Mouse (Mus musculus) G1E (cell line): ENCODE data around the gene Bri3. TPM values are rescaled to one million over a fixed set of nuclear protein-coding genes. Genes with fewer than 3 reads are reported as not detected.
A peak's percentile ranks its signal among the peaks of the same experiment; 100 is the strongest.

Experiments used
- ATAC-seq: 2 replicates; pipeline ENCODE4 v1.8.0; 2016; ENCODE audit warnings: mild to moderate bottlenecking; ENCODE audit not compliant: insufficient number of reproducible peaks, poor library complexity, low FRiP score, severe bottlenecking; ENCODE audit errors: extremely low read depth
- DNase-seq: peaks from one replicate; pipeline ENCODE4 v3.0.0; 2012; ENCODE audit warnings: low spot score
- H3K27me3 ChIP-seq: 2 replicates; pipeline ENCODE4 v1.6.1; 2012; ENCODE audit warnings: mild to moderate bottlenecking, low read length, inconsistent platforms; ENCODE audit not compliant: insufficient read depth
- H3K36me3 ChIP-seq: replicated peaks from 2 replicates; pipeline ENCODE3; 2012; ENCODE audit warnings: mild to moderate bottlenecking, inconsistent platforms
- H3K4me1 ChIP-seq: 2 replicates; pipeline ENCODE4 v1.6.1; 2012; ENCODE audit warnings: low read depth, low read length, inconsistent platforms, mixed read lengths; ENCODE audit not compliant: insufficient read depth
- H3K4me3 ChIP-seq: 2 replicates; pipeline ENCODE4 v1.5.1; 2012; ENCODE audit warnings: low read depth, mild to moderate bottlenecking, inconsistent platforms, low read length, moderate library complexity, mixed read lengths
- H3K9me3 ChIP-seq: replicated peaks from 2 replicates; pipeline ENCODE4 v1.6.1; 2012; ENCODE audit warnings: inconsistent platforms
- CTCF ChIP-seq: IDR thresholded peaks from 2 replicates; pipeline ENCODE4 v1.5.1; 2012; ENCODE audit warnings: low read depth, low read length, inconsistent platforms, mixed read lengths
- GATA1 ChIP-seq: IDR thresholded peaks from 2 replicates; pipeline ENCODE4 v1.6.1; 2012; ENCODE audit warnings: borderline replicate concordance, low read length, inconsistent platforms, mixed read lengths
- GATA2 ChIP-seq: IDR thresholded peaks from 2 replicates; pipeline ENCODE4 v1.6.1; 2012; ENCODE audit warnings: low read depth, low read length, inconsistent platforms, borderline replicate concordance
- POLR2AphosphoS5 ChIP-seq: IDR thresholded peaks from 2 replicates; pipeline ENCODE4 v1.6.1; 2012; ENCODE audit warnings: low read depth, low read length, inconsistent platforms; ENCODE audit not compliant: insufficient replicate concordance
- TAL1 ChIP-seq: conservative IDR thresholded peaks from 2 replicates; pipeline ENCODE4 v1.6.1; 2012; ENCODE audit warnings: low read depth, low read length, inconsistent platforms, mixed read lengths
- polyA plus RNA-seq: library from polyadenylated mRNA; stranded (reverse); fragments of >175 nt; gene quantifications from 2 replicates; pipeline ENCODE4 v1.2.3, GENCODE M21; 2012
- total RNA-seq, 2 experiments: library from RNA; stranded (forward) in 1 of 2; stranded (reverse) in 1 of 2; fragments of 200-1000 nt in 1 of 2; fragments of >200 nt in 1 of 2; fragmentation: Nextera tagmentation in 1 of 2; gene quantifications; 2 replicates each; pipeline ENCODE4 v1.2.3; 2014 to 2017

Gene Bri3
- total and polyA plus RNA-seq, 3 experiments: 33.0 to 63.4 (median 58.1) TPM

- H3K4me3 ChIP-seq: no peak overlapping the region
- no peaks in the 10 kb centered on the region for H3K27me3 ChIP-seq
- peaks cover 41% of the 10 kb centered on the region for H3K36me3 ChIP-seq
- ATAC-seq: no peak
- no peaks in the 10 kb centered on the region for H3K9me3 ChIP-seq
- peaks cover 18% of the 10 kb centered on the region for H3K4me1 ChIP-seq
- TF ChIP-seq GATA2: no peak
- no peak for TF ChIP-seq CTCF
- no peak for TF ChIP-seq GATA1
- no peak for TF ChIP-seq POLR2AphosphoS5
- no peak for TF ChIP-seq TAL1
- no peak for DNase-seq
These were observed 26.9 kb downstream of the Bri3 start for GRCm38 (mm10) chr5:144271118-144271517.

- Histone ChIP-seq H3K4me3 (no peak overlapping the region), H3K4me1 (peaks cover 18% of the 10 kb centered on the region), H3K9me3 (no peaks in the 10 kb centered on the region), H3K36me3 (peaks cover 34% of the 10 kb centered on the region), H3K27me3 (no peaks in the 10 kb centered on the region)
- ATAC-seq (peak; percentile 61), DNase-seq (no peak)
- TF ChIP-seq GATA1 (no peak), TAL1 (no peak), GATA2 (no peak), CTCF (no peak), POLR2AphosphoS5 (no peak)
These were observed 27.5 kb downstream of the Bri3 start for GRCm38 (mm10) chr5:144271772-144272171.

GRCm38 (mm10) chr5:144274904-144275303, 30.7 kb downstream of the Bri3 start:
- Histone ChIP-seq H3K4me3 (no peak overlapping the region), H3K4me1 (peaks cover 25% of the 10 kb centered on the region), H3K36me3 (peaks cover 13% of the 10 kb centered on the region), H3K27me3 (no peaks in the 10 kb centered on the region), H3K9me3 (no peaks in the 10 kb centered on the region)
- no peak for ATAC-seq
- TF ChIP-seq TAL1 (no peak), POLR2AphosphoS5 (no peak), GATA2 (no peak), CTCF (no peak), GATA1 (no peak)
- DNase-seq: no peak

- Histone ChIP-seq H3K4me1 (peaks cover 9% of the 10 kb centered on the region), H3K27me3 (no peaks in the 10 kb centered on the region), H3K36me3 (peaks cover 10% of the 10 kb centered on the region), H3K4me3 (no peak overlapping the region), H3K9me3 (no peaks in the 10 kb centered on the region)
- ATAC-seq: peak; percentile 92
- no peak for TF ChIP-seq GATA2
- no peak for TF ChIP-seq CTCF
- no peak for TF ChIP-seq TAL1
- TF ChIP-seq GATA1: no peak
- TF ChIP-seq POLR2AphosphoS5: no peak
- peak; percentile 69 for DNase-seq
These were observed 32.8 kb downstream of the Bri3 start for GRCm38 (mm10) chr5:144276898-144277630.

- peaks cover 9% of the 10 kb centered on the region for H3K4me1 ChIP-seq
- TF ChIP-seq GATA2 (no peak), CTCF (no peak), POLR2AphosphoS5 (no peak), GATA1 (no peak), TAL1 (no peak)
- DNase-seq: no peak
- H3K27me3 ChIP-seq: 0 out of 2 replicates have a peak, but pooled peaks cover 4% of the 10 kb centered on the region
- H3K36me3 ChIP-seq: peaks cover 10% of the 10 kb centered on the region
- no peak for ATAC-seq
- H3K4me3 ChIP-seq: no peak overlapping the region
- no peaks in the 10 kb centered on the region for H3K9me3 ChIP-seq
These were observed 34.2 kb downstream of the Bri3 start for GRCm38 (mm10) chr5:144278374-144278960.

- Histone ChIP-seq H3K9me3 (no peaks in the 10 kb centered on the region), H3K4me1 (peaks cover 9% of the 10 kb centered on the region), H3K36me3 (peaks cover 10% of the 10 kb centered on the region), H3K27me3 (0 out of 2 replicates have a peak, but pooled peaks cover 4% of the 10 kb centered on the region), H3K4me3 (no peak overlapping the region)
- TF ChIP-seq TAL1 (no peak), CTCF (no peak), POLR2AphosphoS5 (no peak), GATA1 (no peak), GATA2 (no peak)
- ATAC-seq: no peak
- DNase-seq: no peak
These were observed 34.9 kb downstream of the Bri3 start for GRCm38 (mm10) chr5:144279081-144279541.
